Mouse (Mus musculus): ENCODE measurements around the gene Pitpnc1. TPM values are rescaled to one million over a fixed set of nuclear protein-coding genes. Genes with fewer than 3 reads are reported as not detected.

Pitpnc1 gene
- polyA plus RNA-seq, 1 experiment from 2014 or later = 46.7 TPM

DNA sequence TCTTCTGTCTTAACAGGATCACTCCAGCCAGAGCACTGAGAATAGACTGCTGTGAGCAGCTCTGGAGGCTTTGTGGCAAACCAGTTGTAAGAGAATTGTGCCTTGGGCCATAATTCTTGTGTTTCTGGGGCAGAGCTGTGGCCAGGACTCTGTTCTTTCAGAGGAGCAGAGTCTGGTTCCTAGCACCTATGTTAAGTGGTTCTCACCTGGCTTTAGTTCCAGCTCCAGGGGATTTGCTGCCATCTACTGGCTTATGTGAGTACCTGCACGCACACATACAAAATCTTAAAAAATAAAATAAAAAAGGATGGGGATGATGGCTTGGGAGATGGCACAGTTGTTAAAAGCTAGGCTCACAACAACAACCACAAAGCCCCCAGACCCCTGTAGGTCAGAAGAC lies 311.5 kb downstream of the Pitpnc1 start:
- Histone ChIP-seq H3K36me3 (no peaks in the 10 kb centered on the region), H3K9me3 (no peaks in the 10 kb centered on the region), H3K4me2 (replicated peaks) (no peak overlapping the region), H3K4me1 (no peaks in the 10 kb centered on the region), H3K27me3 (no peaks in the 10 kb centered on the region), H3K4me3 (no peak overlapping the region), H3K27ac (replicated peaks) (no peak overlapping the region), H3K9ac (replicated peaks) (no peak overlapping the region)
- 44% methylated on average over 1 of the region's 1 CpGs for WGBS
- no peak for ATAC-seq (replicated peaks)

Other genes starting within 250 kb of the Pitpnc1 start
- 149 TPM in 2 replicates for gene Psmd12, start 8.8 kb upstream of the Pitpnc1 start, polyA plus RNA-seq (2015; fragmentation: Nextera tagmentation; extraction: Ambion mirVana)
- gene Helz, start 77.2 kb upstream of the Pitpnc1 start, polyA plus RNA-seq (2015; fragmentation: Nextera tagmentation; extraction: Ambion mirVana) = 18.7 and 19.4 TPM in 2 replicates
- gene Cacng1, start 245.8 kb upstream of the Pitpnc1 start, polyA plus RNA-seq (2015; fragmentation: Nextera tagmentation; extraction: Ambion mirVana) = 0.27 and 0.34 TPM in 2 replicates

Data from forebrain, embryonic 15.5 days (tissue).